Mouse (Mus musculus): ENCODE measurements around the gene Elf1.
"Not testable (repeated sequence)": the region's sequence is repeated elsewhere in the genome, so short reads cannot be mapped to it uniquely, and the experiment has no call there.

The Elf1 gene

DNA sequence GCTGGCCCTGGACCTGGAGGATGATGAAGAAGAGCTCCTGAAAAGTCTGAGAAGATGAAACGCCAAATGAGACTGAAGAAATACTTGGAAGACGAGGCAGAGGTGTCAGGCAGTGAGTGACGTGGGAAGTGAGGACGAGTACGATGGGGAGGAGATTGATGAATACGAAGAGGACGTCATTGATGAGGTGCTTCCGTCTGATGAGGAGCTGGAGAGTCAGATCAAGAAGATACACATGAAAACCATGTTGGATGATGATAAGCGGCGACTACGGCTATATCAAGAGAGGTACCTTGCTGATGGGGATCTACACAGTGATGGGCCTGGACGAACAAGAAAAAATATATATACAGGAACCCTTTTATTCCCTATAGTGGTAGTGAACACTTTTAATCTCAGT lies 45.1 kb downstream of the Elf1 start:
- not testable (repeated sequence) for DNase-seq

DNA sequence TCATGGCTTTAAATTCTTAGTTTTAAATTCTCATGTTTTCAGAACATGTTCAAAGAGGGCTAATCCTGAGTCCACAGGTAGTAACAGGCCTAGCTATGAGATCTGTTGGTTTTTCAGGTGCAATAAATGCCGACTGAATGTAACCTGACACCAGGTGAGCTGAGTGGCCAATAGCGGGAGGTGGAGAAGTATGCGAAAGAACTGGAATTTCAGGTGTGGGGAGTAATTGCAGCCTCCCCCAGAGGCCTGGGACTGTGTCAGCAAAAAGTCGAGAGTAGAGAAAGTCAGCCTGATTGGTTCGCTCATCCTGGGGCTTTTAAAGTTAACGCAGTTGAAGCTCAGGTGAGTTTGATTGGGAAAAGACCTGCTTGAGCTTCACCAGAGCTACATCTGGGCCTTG lies 46.7 kb downstream of the Elf1 start:
- DNase-seq, result no peak

GRCm38 (mm10) chr14:79529581-79530554 lies 48.9 kb downstream of the Elf1 start:
- DNase-seq, result peak; percentile 50

GRCm38 (mm10) chr14:79530761-79531160 lies 49.8 kb downstream of the Elf1 start:
- DNase-seq, result no peak

- peak; percentile 40 for DNase-seq
Measured at GRCm38 (mm10) chr14:79532036-79532776, 51.2 kb downstream of the Elf1 start.

GRCm38 (mm10) chr14:79533350-79533749 lies 52.4 kb downstream of the Elf1 start:
- no peak for DNase-seq

DNA sequence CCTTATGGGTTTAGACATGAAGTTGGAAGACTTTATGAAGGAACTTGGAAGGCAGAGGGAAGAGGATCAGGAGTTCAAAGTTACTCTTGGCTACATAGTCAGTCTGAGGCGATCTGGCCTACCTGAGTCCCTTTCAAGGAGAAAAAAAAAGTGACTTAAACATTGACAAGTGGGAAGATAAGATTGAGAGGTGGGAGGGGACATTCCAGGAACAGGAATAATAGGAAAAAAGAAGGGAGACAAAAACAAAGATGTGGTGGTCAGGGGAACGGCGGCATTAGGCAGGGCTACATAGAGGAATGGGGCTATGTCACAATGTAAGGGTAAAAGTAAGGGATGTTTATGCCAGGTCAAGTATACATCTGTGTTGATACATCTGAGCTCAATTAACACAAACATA lies 53.2 kb downstream of the Elf1 start:
- DNase-seq, result no peak

DNA sequence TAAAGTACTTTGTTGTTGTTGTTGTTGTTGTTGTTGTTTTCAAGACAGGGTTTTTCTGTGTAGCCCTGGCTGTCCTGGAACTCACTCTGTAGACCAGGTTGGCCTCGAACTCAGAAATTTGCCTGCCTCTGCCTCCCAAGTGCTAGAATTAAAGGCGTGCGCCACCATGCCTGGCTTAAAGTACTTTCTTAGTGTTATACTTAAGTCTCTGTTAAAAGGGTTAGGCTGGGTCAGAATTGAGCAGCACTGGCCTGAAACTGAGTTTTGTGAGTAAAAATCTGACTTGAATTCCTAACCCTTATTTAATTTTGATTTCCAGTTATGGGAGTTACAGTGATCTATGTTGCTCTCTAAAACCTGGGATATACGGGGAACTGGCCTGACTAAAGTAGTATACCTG lies 53.7 kb downstream of the Elf1 start:
- not testable (repeated sequence) for DNase-seq

DNA sequence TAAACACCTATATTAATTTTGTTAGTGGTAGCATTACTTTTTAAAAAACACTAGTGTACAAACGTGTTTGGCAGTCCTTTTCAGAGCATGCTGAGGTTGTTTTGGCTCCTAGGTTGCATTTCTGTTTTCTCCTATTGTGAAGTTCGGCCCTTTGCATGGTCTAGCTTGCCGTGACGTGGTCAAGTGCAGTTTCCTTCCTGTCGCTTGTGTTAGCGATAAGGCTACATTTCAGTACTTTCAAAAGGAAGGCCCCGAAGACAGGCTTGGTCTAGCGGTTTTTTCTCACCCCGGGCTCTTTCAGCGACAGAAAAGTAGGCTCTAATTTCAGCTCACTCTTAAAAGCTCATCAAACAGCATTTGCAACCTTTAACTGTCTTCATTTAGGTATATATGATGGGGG lies 54.3 kb downstream of the Elf1 start:
- peak; percentile 49 for DNase-seq

DNA sequence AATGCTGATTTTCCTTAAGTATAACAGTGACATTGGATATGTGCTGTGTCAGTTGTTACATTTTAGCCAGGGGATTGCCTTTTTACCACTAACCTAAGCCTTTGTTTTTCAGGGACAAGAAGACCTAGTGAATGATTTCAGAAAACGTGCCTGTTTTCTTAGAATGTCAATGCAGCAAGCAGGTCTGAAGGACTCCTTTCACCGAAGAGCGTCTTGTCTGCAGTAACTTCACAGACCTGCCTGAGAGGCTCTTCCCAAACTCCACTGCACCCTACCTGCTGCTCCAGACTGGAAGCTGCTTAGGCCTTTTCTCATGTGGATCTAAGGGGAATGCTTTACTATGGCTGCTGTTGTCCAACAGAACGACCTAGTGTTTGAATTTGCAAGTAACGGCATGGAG lies 55.0 kb downstream of the Elf1 start:
- no peak for DNase-seq

- DNase-seq, result no peak
Measured at GRCm38 (mm10) chr14:79536837-79537236, 55.8 kb downstream of the Elf1 start.

- peak; percentile 68 for DNase-seq
Measured at GRCm38 (mm10) chr14:79537463-79537862, 56.5 kb downstream of the Elf1 start.

DNA sequence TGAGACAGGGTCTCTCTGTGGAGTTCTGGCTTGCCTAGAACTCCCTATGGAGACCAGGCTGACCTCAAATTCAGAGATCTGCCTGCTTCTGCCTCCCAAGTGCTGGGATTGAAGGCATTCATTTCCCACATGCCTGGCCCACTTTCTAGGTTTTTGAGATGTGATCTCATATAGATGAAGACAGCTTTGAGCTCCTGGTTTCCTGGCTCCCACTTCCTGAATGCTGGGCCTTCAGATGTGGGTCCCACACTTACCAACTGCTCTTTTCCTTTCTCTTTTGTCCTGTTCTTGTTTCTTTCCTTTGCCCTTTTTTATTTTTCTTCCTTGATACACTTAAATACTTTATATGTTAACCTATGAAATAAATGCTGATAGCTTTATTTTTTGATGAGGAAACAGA lies 56.9 kb downstream of the Elf1 start:
- DNase-seq, result no peak

DNA sequence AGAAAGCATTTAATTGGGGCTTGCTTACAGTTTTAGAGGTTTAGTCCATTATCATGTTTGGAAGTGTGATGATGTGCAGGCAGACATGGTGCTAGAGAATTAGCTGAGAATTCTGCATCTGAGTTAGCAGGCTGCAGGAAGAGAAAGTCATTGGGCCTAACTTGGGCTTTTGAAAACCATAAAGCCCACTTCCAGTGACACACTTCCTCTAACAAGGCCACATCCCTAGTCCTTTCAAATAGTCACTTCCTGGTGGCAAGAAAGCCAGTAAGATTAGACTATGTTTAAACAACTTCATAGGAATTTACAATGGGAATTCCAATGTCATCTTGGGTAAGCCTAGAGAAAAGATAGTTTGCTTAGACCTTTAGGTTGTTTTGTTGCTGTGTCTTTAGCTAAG lies 60.6 kb downstream of the Elf1 start:
- DNase-seq, result no peak

GRCm38 (mm10) chr14:79549343-79549742 lies 68.3 kb downstream of the Elf1 start:
- DNase-seq, result no peak

DNA sequence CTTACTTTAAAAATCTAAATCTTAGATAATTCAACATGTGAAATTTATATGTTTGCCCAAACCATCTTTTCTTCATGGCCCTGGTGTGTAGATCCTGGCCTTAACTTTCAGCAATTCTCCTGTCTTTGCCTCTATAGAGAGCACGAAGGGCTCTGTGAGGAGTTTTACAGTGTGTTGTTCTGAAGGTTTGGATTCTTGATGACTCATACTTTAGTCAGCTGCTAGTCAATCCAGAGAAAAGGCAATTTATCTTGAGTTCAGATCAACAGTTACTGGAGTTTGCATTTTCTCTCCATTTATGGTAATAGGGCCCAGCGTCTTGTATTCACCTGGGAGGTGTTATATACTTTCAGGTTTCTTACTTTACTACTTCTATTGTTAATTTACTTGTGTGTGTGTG lies 70.9 kb downstream of the Elf1 start:
- no peak for DNase-seq

DNA sequence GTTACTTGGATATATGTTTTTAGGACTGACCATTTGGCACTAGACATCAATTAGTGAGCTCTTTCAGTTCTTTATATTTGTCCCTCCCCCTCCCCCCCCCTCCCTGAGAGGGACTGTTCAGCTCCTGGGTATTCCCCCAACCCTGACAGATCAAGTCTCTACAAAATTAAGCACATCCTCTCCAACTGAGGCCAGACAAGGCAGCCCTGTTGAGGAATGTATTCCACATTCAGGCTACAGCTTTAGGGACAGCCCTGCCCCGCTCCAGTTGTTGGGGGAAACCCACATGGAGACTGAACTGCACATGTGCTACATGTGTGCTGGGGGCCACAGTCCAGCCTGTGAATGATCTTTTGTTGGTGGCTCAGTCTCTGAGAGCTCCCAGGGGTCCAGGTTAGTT lies 71.9 kb downstream of the Elf1 start:
- no peak for DNase-seq

DNA sequence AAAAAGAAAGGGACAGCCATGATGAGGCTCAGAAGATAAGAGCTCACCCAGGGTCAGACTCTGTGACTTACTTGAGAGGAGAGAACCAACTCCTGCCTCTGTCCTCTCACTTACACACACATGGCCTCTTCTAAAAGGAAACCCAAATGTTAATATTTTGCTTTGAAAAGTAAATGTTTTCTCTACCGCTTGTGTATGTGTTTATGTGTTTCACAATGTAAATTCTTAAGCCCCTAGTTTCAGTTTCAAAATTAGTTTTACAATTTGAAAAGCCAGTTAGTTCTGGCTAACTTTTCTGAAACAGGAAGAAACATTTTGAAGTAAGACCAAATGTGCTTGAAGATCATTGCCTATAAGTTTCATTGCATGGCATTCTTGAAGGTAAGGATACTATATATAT lies 76.8 kb downstream of the Elf1 start:
- no peak for DNase-seq

DNA sequence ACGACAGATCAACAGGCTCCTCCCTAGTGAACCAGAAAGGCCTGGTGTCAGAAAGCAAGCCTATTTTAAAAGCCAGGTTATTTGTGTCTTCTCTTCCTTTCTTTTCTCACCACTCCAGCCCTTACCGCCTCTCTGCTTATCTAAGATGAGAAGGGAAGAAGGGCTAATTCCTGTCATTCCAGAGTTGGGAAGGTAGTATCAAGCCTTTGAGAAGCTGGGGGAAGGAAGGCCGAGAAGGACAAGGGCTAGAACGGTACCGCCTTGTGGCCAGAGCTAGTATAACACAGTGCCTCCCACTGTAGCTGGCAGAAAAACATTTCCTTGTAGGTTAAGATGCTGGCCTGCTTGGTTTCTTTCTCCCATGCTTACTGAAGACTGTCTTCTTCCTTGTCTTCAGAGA lies 81.8 kb downstream of the Elf1 start:
- peak; percentile 63 for DNase-seq

- DNase-seq, result no peak
Measured at GRCm38 (mm10) chr14:79564784-79565183, 83.8 kb downstream of the Elf1 start.

GRCm38 (mm10) chr14:79573482-79574191 lies 92.6 kb downstream of the Elf1 start:
- DNase-seq, result no peak

GRCm38 (mm10) chr14:79574361-79574760 lies 93.4 kb downstream of the Elf1 start:
- DNase-seq, result no peak

DNA sequence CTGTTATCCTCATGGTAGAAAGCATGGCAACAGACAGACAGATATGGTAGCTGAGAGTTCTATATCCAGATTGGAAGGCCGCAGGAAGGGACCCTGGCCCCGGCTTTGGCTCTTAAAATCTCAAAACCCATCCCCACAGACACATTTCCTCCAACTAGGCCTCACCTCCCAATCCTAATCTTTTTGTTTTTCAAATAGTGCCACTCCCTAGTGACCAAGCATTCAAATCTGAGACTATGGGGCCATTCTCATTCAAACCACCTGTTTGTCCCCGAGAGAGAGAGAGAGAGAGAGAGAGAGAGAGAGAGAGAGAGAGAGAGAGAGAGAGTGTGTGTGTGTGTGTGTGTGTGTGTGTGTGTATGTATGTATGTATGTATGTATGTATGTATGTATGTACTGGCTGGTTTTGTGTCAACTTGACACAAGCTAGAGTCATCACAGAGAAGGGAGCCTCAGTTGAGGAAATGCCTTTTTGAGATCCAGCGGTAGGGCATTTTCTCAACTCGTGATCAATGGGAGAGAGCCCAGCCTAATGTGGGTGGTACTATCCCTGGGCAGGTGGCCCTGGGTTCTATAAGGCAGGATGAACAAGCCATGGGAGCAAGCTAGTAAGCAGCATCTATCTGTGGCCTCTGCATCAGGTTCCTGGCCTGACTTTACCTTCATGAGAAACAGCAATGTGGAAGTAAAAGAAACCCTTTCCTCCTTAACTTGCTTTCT lies 102.7 kb downstream of the Elf1 start:
- DNase-seq, result no peak

All from thymus, postnatal 25 days (tissue).